Mouse (Mus musculus): Measurements from ENCODE around the gene Ica1.

DNA sequence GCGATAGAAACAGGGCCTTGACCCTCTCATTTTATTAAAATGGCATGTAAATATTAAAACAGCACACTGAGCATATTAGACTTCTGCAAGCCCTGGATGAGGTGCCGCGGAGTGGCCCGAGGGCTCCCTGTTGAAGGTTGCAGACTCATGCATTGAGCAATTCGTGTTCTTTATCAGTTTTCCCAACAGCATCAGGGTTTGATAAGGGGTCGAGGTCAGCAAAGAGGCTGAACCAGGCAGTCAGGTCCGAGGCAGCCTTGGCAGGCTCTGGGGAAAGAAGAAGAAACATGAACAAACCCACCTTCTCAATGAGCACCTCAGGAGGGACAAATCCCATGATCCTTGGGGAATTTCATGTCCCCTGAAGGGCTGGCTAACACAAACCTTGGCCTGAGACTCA lies 147.8 kb downstream of the Ica1 start:
- no peak for TF ChIP-seq CTCF (IDR thresholded peaks at IDR 0.05)
- TF ChIP-seq EP300 (IDR thresholded peaks at IDR 0.05), result no peak
